In genomic region chr7:130720646-130721335, GRCm38 (mm10) we compare ENCODE assay signal across 11 mouse cellular contexts. TPM values are rescaled to one million over a fixed set of nuclear protein-coding genes. Genes with fewer than 3 reads are reported as not detected.
A peak's percentile ranks its signal among the peaks of the same experiment; 100 is the strongest.
DNase-seq lines count a peak whose midpoint lies in the region; ATAC-seq and TF ChIP-seq lines count a peak whose summit lies in the region.
"Had no signal": no experiment of that assay in that cellular context is flagged by ENCODE, and none has a peak within 500 bp of the region (broad histone marks: within the 10 kb centered on the region; RNA-seq: fewer than 3 reads in every experiment).

No protein-coding gene starts in this region.

- H3K4me2 ChIP-seq in hindbrain, embryonic 13.5 days = no peak overlapping the region
- no peak overlapping the region for H3K4me2 ChIP-seq in hindbrain, embryonic 11.5 days (replicated peaks; ENCODE audit: low read depth, low read length)
- H3K4me2 ChIP-seq in midbrain, postnatal 0 days (ENCODE audit: low read depth, low read length, poor library complexity, severe bottlenecking) = no peak overlapping the region
- H3K4me2 ChIP-seq: liver, embryonic 11.5 days had no signal

- WGBS in hindbrain, embryonic 13.5 days = 59% methylated on average over 9 of the region's 9 CpGs
- 65% methylated on average over 9 of the region's 9 CpGs for WGBS in hindbrain, embryonic 11.5 days
- 49% methylated on average over 9 of the region's 9 CpGs for WGBS in midbrain, postnatal 0 days

- DNase-seq in hindbrain, embryonic 11.5 days (ENCODE audit: low spot score) = no peak
- DNase-seq in cerebellum, postnatal 36 days = peak; percentile 48 to 56
- peak; percentile 68 to 70 for DNase-seq in kidney, adult 8-10 months
- no peak for DNase-seq in midbrain, postnatal 0 days (ENCODE audit: low spot score)
- DNase-seq in left cerebral cortex, postnatal 4 days = no peak
- no peak for DNase-seq in frontal cortex, postnatal 25 days (ENCODE audit: low spot score in 2 of 2)
- DNase-seq in spleen, postnatal 14 days (ENCODE audit: low spot score in 2 of 2) = no peak
- DNase-seq: adrenal gland, postnatal 14 days had no signal

- no peaks in the 10 kb centered on the region for H3K27me3 ChIP-seq in hindbrain, embryonic 13.5 days
- no peaks in the 10 kb centered on the region for H3K27me3 ChIP-seq in hindbrain, embryonic 11.5 days (ENCODE audit: control insufficient read depth, insufficient read depth, low read length)
- H3K27me3 ChIP-seq in midbrain, postnatal 0 days (ENCODE audit: insufficient read depth, low read length) = no peaks in the 10 kb centered on the region

- H3K27ac ChIP-seq in hindbrain, embryonic 13.5 days = peak overlapping the region; percentile 78
- H3K27ac ChIP-seq in hindbrain, embryonic 11.5 days (ENCODE audit: low read depth, low read length) = no peak overlapping the region
- peak overlapping the region; percentile 55; the same call in 1 of the 2 replicates for H3K27ac ChIP-seq in midbrain, postnatal 0 days (ENCODE audit: low read depth, low read length)

- H3K4me3 ChIP-seq in hindbrain, embryonic 13.5 days = no peak overlapping the region
- no peak overlapping the region for H3K4me3 ChIP-seq in hindbrain, embryonic 11.5 days (ENCODE audit: low read depth, low read length)
- H3K4me3 ChIP-seq in midbrain, postnatal 0 days (ENCODE audit: low read depth, low read length) = no peak overlapping the region

- no peak for TF ChIP-seq CTCF in midbrain, postnatal 0 days (IDR thresholded peaks at IDR 0.05)

- peaks cover 31% of the 10 kb centered on the region for H3K4me1 ChIP-seq in hindbrain, embryonic 13.5 days (replicated peaks)
- 0 out of 2 replicates have a peak, but pooled peaks cover 3% of the 10 kb centered on the region for H3K4me1 ChIP-seq in hindbrain, embryonic 11.5 days (replicated peaks; ENCODE audit: control insufficient read depth, insufficient read depth, low read length)
- H3K4me1 ChIP-seq in midbrain, postnatal 0 days (ENCODE audit: insufficient read depth, low read length) = peaks cover 8% of the 10 kb centered on the region; the same call in 1 of the 2 replicates

- intact Hi-C loops in left cerebral cortex, postnatal 4 days (cut with DNase I) = no loop called here

- no peak for ATAC-seq in hindbrain, embryonic 13.5 days (ENCODE audit: low FRiP score)
- ATAC-seq in hindbrain, embryonic 11.5 days (ENCODE audit: low FRiP score) = no peak
- no peak for ATAC-seq in midbrain, postnatal 0 days (ENCODE audit: low FRiP score)

- no peaks in the 10 kb centered on the region for H3K9me3 ChIP-seq in hindbrain, embryonic 13.5 days
- no peaks in the 10 kb centered on the region for H3K9me3 ChIP-seq in hindbrain, embryonic 11.5 days (ENCODE audit: control insufficient read depth, low read length)
- H3K9me3 ChIP-seq in midbrain, postnatal 0 days (ENCODE audit: low read length) = no peaks in the 10 kb centered on the region

- peak overlapping the region; percentile 53 for H3K9ac ChIP-seq in hindbrain, embryonic 13.5 days
- no peak overlapping the region for H3K9ac ChIP-seq in hindbrain, embryonic 11.5 days (ENCODE audit: low read depth, low read length)
- H3K9ac ChIP-seq in midbrain, postnatal 0 days (replicated peaks; ENCODE audit: low read length, poor library complexity, severe bottlenecking) = no peak overlapping the region

- H3K36me3 ChIP-seq in hindbrain, embryonic 13.5 days = peaks cover 61% of the 10 kb centered on the region
- peaks cover 3% of the 10 kb centered on the region; the same call in 1 of the 2 replicates for H3K36me3 ChIP-seq in hindbrain, embryonic 11.5 days (ENCODE audit: control insufficient read depth, insufficient read depth, low read length)
- peaks cover 11% of the 10 kb centered on the region; the same call in 1 of the 2 replicates for H3K36me3 ChIP-seq in midbrain, postnatal 0 days (ENCODE audit: insufficient read depth, low read length)

RNA-seq across cellular contexts. Expression of gene Btbd16, which starts 53.1 kb away (rescaled TPM):
- 0.16 TPM in 1 of 2 replicates, not detected in the other for polyA plus RNA-seq in hindbrain, embryonic 13.5 days (2015; fragmentation: Nextera tagmentation; extraction: Ambion mirVana)
- polyA plus RNA-seq in hindbrain, embryonic 11.5 days (2014; fragmentation: Nextera tagmentation; extraction: Ambion mirVana) = 0.08 TPM in 1 of 2 replicates, not detected in the other
- total RNA-seq in midbrain, postnatal 0 days (2014; rRNA removed) = not detected in 2 replicates
- 0.29 and 0.32 TPM in 2 replicates for polyA plus RNA-seq in midbrain, postnatal 0 days (2015; fragmentation: Nextera tagmentation; extraction: Ambion mirVana)
- total RNA-seq in left cerebral cortex, postnatal 4 days (2021) = under 1 TPM in 1 of 2 experiments, not detected in 1; 0.34 TPM
- total RNA-seq: adrenal gland, postnatal 14 days had no signal
- polyA plus RNA-seq: liver, embryonic 11.5 days; neural tube, embryonic 14.5 days had no signal

Comparison
In these comparisons a context has a peak if more than half of its experiments do, and no peak if none do; other contexts are left out.
1. DNase-seq: peak in cerebellum, postnatal 36 days (2 of 2) and kidney, adult 8-10 months (2 of 2); none in hindbrain, embryonic 11.5 days (single experiment), midbrain, postnatal 0 days (single experiment), left cerebral cortex, postnatal 4 days (single experiment), frontal cortex, postnatal 25 days (0 of 2) and spleen, postnatal 14 days (0 of 2).